Mouse (Mus musculus) Patski (cell line): ENCODE measurements around the gene Slfn14. TPM values are rescaled to one million over a fixed set of nuclear protein-coding genes. Genes with fewer than 3 reads are reported as not detected.
"Not testable (repeated sequence)": the region's sequence is repeated elsewhere in the genome, so short reads cannot be mapped to it uniquely, and the experiment has no call there.

Experiments
- ATAC-seq: fragments of 100-300 bp; one replicate; pipeline ENCODE4 v1.8.0; 2021
- CTCF ChIA-PET: fragments of 350-600 bp; sonication (Branson Sonifier 250); formaldehyde crosslinking; loops from one replicate; lab custom pipeline; 2022; ENCODE audit warnings: inconsistent platforms; lab: Charles Lee
- POLR2A ChIA-PET: fragments of 350-600 bp; sonication (Branson Sonifier 250); formaldehyde crosslinking; loops from one replicate; lab custom pipeline; 2022; ENCODE audit warnings: antibody characterized with exemption, inconsistent platforms; lab: Charles Lee
- DNase-seq: peaks from one replicate; pipeline ENCODE4 v3.0.0-alpha.2; 2011; ENCODE audit warnings: low read depth, low spot score
- H3K27me3 ChIP-seq: fragments of 371-371 bp; one replicate; pipeline ENCODE4 v1.5.1; 2021
- CTCF ChIP-seq: fragments of 100-300 bp; IDR thresholded peaks from one replicate; pipeline ENCODE4 v1.5.1; 2021
- in situ Hi-C: fragments of 300-500 bp; cut with MboI; formaldehyde crosslinking; loops from 3 replicates; pipeline ENCODE4 v1.11.1; 2018; ENCODE audit warnings: low pct_unique_long_range_greater_than_20kb, mixed read lengths
- polyA plus RNA-seq: library from polyadenylated mRNA; unstranded; gene quantifications from one replicate; pipeline ENCODE4 v1.2.3, GENCODE M21; 2021

Gene Slfn14
- polyA plus RNA-seq, result not detected

DNA sequence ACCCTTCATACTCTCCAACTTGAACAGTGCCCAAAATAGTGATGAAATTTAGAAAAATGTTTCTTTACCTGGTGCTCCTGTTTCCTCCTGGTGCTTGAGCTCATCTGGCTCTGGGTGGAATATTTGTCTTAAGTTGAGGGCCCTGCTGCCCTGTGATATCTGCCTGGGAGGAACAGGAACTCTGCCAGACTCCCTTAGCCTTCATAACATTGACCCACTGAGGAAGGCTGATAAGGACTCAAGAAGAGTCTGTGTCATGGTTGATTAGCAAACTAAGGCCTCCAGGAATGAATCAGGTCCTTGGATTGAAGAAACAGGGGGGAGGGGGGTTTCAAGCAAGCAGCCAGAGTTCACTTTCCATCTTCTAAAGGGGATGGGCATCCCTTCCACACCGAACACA, at the start of gene Slfn14:
TSS of gene Slfn14 (minus strand) at position 161 of the 400 bp plus-strand sequence.
- DNase-seq (no peak), ATAC-seq (no peak)
- H3K27me3 ChIP-seq, result peaks cover 47% of the 10 kb centered on the region
- ChIA-PET POLR2A (no interaction called here), CTCF (no interaction called here)
- in situ Hi-C loops, result loop anchor here (25.0 kb wide), 1 partner anchor 524 kb away; the partner anchor contains the start of genes Cct6b and Zfp830
- TF ChIP-seq CTCF, result no peak

DNA sequence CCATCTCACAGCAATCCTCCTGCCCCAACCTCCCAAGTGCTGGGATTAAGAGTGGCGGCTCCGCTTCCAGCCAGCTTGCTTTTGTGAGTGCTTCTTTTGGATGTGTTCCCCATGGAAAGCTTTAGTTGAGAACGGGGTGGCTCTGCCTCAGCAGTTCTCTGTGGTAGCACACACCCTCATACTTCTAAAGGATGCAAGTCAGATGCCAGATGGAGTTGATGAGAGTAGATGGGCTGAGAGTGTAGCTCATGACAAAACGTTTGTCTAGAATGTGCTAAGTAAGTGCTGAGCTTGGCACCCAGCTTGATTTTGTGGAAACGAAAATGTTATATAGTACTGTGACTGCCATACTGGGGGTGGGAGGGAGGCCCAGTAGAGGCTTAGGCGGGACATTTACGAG, 49.3 kb upstream of the Slfn14 start:
- H3K27me3 ChIP-seq, result no peaks in the 10 kb centered on the region
- ChIA-PET CTCF (interaction anchor here (1.0 to 1.9 kb wide), 4 partner anchors 11 to 24 kb away, joined by 3 to 5 read pairs (median 4); no protein-coding TSS in a partner anchor), POLR2A (no interaction called here)
- no peak for DNase-seq
- no peak for TF ChIP-seq CTCF
- ATAC-seq, result no peak
- in situ Hi-C loops, result no loop called here

DNA sequence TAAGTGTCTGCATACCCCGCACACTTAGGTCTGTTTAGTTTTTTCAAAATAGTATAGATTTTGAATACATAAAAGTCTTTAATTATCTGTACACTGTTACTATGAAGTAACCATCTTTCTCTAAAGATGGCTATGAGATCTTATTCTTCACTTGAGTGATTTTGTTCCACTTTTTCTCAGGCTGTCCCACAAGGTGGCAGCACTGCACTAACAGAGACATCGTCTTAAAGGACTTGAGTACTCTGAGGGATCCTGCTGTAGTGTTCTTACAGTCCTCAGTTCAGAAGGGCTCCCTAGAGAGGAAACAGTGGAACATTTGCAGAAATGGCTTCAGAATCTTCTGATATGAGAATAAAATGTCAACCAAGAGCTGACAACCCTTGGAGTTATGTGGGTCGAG, 40.9 kb upstream of the Slfn14 start:
- ChIA-PET POLR2A (no interaction called here), CTCF (interaction anchor here (0.8 to 1.6 kb wide), 4 partner anchors 15 to 97 kb away, joined by 3 to 5 read pairs (median 4); no protein-coding TSS in a partner anchor)
- in situ Hi-C loops, result loop anchor here (5.0 kb wide), 1 partner anchor 95 kb away; no protein-coding TSS in a partner anchor
- DNase-seq (no peak), ATAC-seq (no peak)
- H3K27me3 ChIP-seq, result no peaks in the 10 kb centered on the region
- peak; percentile 73 for TF ChIP-seq CTCF

DNA sequence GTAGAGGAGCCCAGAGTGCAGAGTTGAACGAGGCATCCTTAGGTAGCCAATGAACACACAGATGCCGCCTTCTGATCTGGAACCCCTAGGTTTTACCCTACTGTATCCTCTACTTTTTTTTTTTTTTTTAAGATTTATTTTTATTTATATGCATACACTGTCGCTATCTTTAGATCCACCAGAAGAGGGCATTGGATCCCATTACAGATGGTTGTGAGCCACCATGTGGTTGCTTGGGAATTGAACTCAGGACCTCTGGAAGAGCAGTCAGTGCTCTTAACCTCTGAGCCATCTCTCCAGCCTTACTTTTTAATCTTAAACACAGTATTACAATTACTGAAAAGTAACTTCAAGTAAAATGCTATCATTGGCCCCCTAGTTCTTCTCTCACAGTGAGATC, 40.2 kb upstream of the Slfn14 start:
- TF ChIP-seq CTCF, result peak; percentile 51
- CTCF ChIA-PET, ATAC-seq, DNase-seq, H3K27me3 ChIP-seq, POLR2A ChIA-PET: not testable (repeated sequence)
- in situ Hi-C loops, result loop anchor here (5.0 kb wide), 1 partner anchor 96 kb away; no protein-coding TSS in a partner anchor

DNA sequence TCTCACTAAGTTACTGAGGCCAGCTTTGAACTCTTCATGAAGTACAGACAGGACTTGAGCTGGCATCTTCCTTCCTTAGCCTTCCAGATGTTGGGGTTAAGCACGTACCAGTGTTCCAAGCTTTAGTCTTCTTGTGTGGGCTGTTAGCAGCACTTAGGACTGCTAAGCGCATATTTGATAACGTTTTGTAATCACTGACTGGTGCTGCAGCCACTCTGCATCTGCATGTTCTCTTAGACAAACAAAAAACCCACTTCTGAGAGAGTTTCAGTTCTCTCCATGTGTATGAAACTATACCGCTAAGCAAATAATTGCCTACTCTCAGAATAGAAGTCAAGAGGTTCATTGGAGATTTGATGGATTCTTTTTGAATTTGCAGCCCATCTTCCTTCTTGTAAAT, 32.5 kb upstream of the Slfn14 start:
- in situ Hi-C loops, result no loop called here
- ATAC-seq, result no peak
- H3K27me3 ChIP-seq, result no peaks in the 10 kb centered on the region
- no peak for DNase-seq
- POLR2A ChIA-PET, result no interaction called here
- no peak for TF ChIP-seq CTCF
- CTCF ChIA-PET, result no interaction called here

DNA sequence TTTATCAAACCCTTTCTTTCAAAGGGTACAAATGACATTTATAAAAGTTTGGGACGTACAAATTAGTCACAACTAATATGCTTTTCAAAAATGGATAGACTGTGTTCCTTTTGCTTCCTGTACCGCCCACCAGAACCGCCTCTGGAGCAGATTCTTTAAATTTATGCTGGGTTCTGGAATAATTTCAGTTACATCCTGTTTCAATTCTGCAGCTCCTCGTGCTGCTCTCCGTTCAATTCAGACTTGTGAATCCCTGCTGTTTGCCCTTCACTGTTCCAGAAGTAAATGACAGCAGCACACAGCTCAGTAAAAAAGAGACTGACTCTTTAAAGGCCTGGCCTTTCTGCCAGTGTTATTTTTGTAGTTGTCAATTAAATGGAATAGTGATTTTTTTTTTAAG, 25.9 kb upstream of the Slfn14 start:
- POLR2A ChIA-PET, result no interaction called here
- DNase-seq (no peak), ATAC-seq (no peak)
- no peak for TF ChIP-seq CTCF
- in situ Hi-C loops, result no loop called here
- no peaks in the 10 kb centered on the region for H3K27me3 ChIP-seq
- CTCF ChIA-PET, result interaction anchor here (1.2 kb wide), 1 partner anchor 12 kb away, joined by 3 read pairs; no protein-coding TSS in a partner anchor

DNA sequence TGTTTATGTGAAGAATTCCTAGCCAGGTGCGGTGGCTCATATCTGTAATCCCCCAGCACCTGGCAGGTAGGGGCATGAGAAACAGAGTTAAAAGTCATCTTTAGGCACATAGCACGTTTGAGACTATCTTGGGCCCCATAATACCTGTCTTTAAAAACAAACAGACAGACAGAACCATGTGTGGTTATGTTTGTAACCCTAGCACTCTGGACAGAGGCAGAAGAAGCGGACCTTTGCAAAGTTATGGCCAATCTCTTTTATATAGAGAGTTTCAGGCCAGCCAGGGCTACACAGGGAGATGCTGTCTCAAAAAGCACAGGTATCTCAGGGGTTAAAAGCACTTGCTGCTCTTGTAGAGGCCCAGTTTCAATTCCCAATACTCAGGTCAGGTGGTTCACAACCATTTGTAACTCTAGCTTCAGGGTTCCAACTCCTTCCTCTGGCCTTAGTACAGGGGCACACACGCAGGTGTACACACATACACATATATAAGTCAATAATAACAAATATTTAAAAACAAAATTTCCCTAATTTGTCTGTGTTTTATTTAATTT, 20.3 kb upstream of the Slfn14 start:
- in situ Hi-C loops, result no loop called here
- no peak for ATAC-seq
- POLR2A ChIA-PET, result interaction anchor here (0.6 kb wide), 1 partner anchor 15 kb away, joined by 5 read pairs; no protein-coding TSS in a partner anchor
- CTCF ChIA-PET, result no interaction called here
- H3K27me3 ChIP-seq, result no peaks in the 10 kb centered on the region
- no peak for TF ChIP-seq CTCF
- DNase-seq, result no peak

DNA sequence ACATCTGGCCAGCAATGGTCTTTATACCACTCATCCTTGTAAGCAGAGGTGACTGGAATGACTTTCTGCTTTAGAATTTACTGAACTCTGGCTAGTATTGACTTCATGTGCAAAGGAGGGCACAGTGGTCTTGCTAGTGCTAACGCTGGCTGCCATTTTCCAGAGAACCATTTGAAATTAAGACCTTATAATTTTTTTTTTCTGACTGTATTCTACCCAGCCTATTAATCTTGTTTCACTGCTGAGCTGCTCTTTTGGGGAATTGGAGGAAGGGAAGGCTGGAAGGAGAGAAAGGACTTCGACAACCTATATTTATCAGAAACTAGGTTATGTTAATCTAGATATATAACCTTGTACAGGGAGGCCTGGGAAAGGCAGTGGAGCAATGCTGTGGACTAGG, 18.0 kb upstream of the Slfn14 start:
- ATAC-seq (no peak), DNase-seq (no peak)
- no peak for TF ChIP-seq CTCF
- in situ Hi-C loops, result no loop called here
- ChIA-PET POLR2A (no interaction called here), CTCF (no interaction called here)
- H3K27me3 ChIP-seq, result no peaks in the 10 kb centered on the region

DNA sequence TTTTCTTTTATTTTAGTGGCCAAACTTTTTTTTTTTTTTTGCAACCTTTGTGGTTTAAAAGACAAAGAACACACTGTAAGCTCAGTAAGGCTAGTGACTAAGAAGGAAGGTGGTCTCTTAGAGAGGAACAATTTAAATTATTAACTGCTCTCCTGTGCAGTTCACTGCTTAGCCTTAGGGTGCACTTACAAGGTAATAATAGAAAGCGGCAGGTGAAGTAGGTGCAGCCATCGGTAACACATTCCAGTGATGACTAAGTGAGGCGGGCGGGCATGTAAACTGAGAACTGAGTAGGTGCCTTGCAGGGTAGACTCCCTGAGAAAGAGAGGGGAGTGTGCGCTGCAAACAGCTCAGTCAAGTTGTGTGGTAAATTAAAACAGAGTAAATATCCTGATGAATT, 17.2 kb upstream of the Slfn14 start:
- ChIA-PET CTCF (no interaction called here), POLR2A (interaction anchor here (1.2 kb wide), 1 partner anchor 11 kb away, joined by 6 read pairs; no protein-coding TSS in a partner anchor)

DNA sequence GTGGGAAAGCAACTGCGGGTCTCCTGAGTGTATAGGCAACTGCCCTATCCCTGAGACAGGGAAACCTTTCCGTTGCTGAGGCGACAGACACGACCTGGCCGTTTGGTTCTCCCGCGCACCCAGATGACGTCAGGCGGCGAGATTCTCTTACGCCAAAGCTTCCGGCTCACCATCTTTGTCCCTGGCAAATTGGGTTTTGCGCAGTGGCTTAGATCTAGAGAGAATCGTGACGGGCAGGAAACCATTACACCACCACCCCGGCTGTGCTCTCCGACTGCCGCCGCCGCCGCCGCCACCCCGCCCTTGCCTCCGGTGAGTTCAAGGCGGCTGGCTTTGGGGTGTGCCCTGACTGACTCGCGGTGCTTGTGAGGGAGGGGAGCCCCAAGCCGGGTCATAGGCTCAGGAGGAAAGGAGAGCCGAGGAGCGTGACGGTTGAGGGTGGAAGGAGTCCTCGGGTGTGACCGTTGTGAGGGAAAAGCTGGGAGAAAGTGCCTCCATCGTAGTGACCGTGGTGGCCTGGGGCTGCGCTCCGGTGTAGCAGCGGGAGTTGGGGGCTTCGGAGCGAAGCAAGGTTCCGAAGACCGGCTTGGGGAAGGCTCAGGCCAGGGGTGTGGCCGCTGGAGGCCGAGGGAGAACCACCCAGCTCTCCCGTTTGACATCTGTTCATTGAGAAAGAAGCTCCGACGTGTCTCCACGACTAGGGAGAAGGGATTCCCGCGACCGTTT, 16.2 kb upstream of the Slfn14 start, which contains the start of gene Pex12:
TSS of gene Pex12 (minus strand) at position 61 of the 726 bp plus-strand sequence.
- DNase-seq, result peak; percentile 71
- POLR2A ChIA-PET, result interaction anchor here (0.7 to 1.2 kb wide), 2 partner anchors 10 to 393 kb away, joined by 3 to 6 read pairs; no protein-coding TSS in a partner anchor
- CTCF ChIA-PET, result no interaction called here
- H3K27me3 ChIP-seq, result no peaks in the 10 kb centered on the region
- TF ChIP-seq CTCF, result no peak
- peak; percentile 72 for ATAC-seq
- in situ Hi-C loops, result no loop called here

More for the DNA sequence above, 17.2 kb upstream of the Slfn14 start:
- no peak for TF ChIP-seq CTCF
- H3K27me3 ChIP-seq, result no peaks in the 10 kb centered on the region
- in situ Hi-C loops, result no loop called here
- ATAC-seq (no peak), DNase-seq (no peak)

DNA sequence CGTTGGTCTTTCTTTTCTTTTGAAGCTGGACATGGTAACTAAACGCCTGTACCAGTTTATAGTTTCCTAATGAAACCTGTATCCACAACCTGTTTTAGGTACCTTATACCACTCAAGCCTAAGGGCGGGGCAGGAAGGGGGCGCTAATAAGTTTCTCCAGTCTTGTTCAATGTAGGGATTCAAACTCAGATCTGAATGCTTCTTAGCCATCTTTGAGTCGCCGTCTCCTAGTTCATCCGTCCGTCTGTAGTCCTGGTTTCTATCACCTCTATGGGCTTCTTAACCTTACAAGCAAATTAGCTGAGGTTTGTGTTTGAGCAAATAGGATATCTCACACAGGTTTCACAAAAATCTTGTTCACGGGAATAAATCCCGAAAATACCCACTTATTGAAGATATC, 15.6 kb upstream of the Slfn14 start:
- no peak for TF ChIP-seq CTCF
- DNase-seq, result no peak
- ATAC-seq, result no peak
- in situ Hi-C loops, result no loop called here
- CTCF ChIA-PET, result no interaction called here
- no peaks in the 10 kb centered on the region for H3K27me3 ChIP-seq
- POLR2A ChIA-PET, result no interaction called here
